In genomic region chr14:100228120-100228519, GRCm38 (mm10) we compare ENCODE assay signal across 32 mouse cellular contexts. TPM values are rescaled to one million over a fixed set of nuclear protein-coding genes. Genes with fewer than 3 reads are reported as not detected.
A peak's percentile ranks its signal among the peaks of the same experiment; 100 is the strongest.
DNase-seq lines count a peak whose midpoint lies in the region; ATAC-seq and TF ChIP-seq lines count a peak whose summit lies in the region.
"Had no signal": no experiment of that assay in that cellular context is flagged by ENCODE, and none has a peak within 500 bp of the region (broad histone marks: within the 10 kb centered on the region; RNA-seq: fewer than 3 reads in every experiment).

No protein-coding gene starts in this region.

- no peaks in the 10 kb centered on the region for H3K9me3 ChIP-seq in intestine, embryonic 14.5 days (ENCODE audit: control insufficient read depth, low read length)
- no peaks in the 10 kb centered on the region for H3K9me3 ChIP-seq in intestine, postnatal 0 days (ENCODE audit: control insufficient read depth)
- H3K9me3 ChIP-seq in midbrain, embryonic 11.5 days (ENCODE audit: control insufficient read depth, low read length) = no peaks in the 10 kb centered on the region
- H3K9me3 ChIP-seq in midbrain, embryonic 13.5 days = no peaks in the 10 kb centered on the region
- H3K9me3 ChIP-seq in neural tube, embryonic 15.5 days (replicated peaks) = no peaks in the 10 kb centered on the region
- H3K9me3 ChIP-seq: embryonic facial prominence, embryonic 10.5 days; embryonic facial prominence, embryonic 15.5 days; forebrain, embryonic 12.5 days; hindbrain, embryonic 10.5 days; hindbrain, embryonic 15.5 days; lung, embryonic 15.5 days; midbrain, embryonic 10.5 days; neural tube, embryonic 12.5 days had no signal

- H3K9ac ChIP-seq in intestine, embryonic 14.5 days (ENCODE audit: low read length) = no peak overlapping the region
- H3K9ac ChIP-seq in intestine, postnatal 0 days (ENCODE audit: low read depth, low read length) = no peak overlapping the region
- H3K9ac ChIP-seq in midbrain, embryonic 11.5 days (ENCODE audit: low read length) = no peak overlapping the region
- no peak overlapping the region for H3K9ac ChIP-seq in midbrain, embryonic 13.5 days (replicated peaks)
- no peak overlapping the region for H3K9ac ChIP-seq in neural tube, embryonic 15.5 days (replicated peaks)
- H3K9ac ChIP-seq: embryonic facial prominence, embryonic 15.5 days; forebrain, embryonic 12.5 days; forebrain, postnatal 0 days; hindbrain, embryonic 15.5 days; lung, embryonic 15.5 days; neural tube, embryonic 12.5 days had no signal

- H3K4me2 ChIP-seq in intestine, embryonic 14.5 days (ENCODE audit: low read length) = no peak overlapping the region
- no peak overlapping the region for H3K4me2 ChIP-seq in intestine, postnatal 0 days (replicated peaks; ENCODE audit: low read depth)
- no peak overlapping the region for H3K4me2 ChIP-seq in midbrain, embryonic 11.5 days
- H3K4me2 ChIP-seq in midbrain, embryonic 13.5 days (replicated peaks) = no peak overlapping the region
- no peak overlapping the region for H3K4me2 ChIP-seq in neural tube, embryonic 15.5 days
- H3K4me2 ChIP-seq: embryonic facial prominence, embryonic 15.5 days; forebrain, embryonic 12.5 days; hindbrain, embryonic 15.5 days; lung, embryonic 15.5 days; neural tube, embryonic 12.5 days had no signal

- no peaks in the 10 kb centered on the region for H3K36me3 ChIP-seq in intestine, embryonic 14.5 days (ENCODE audit: control insufficient read depth, insufficient read depth, low read length)
- no peaks in the 10 kb centered on the region for H3K36me3 ChIP-seq in intestine, postnatal 0 days (ENCODE audit: control insufficient read depth, insufficient read depth)
- H3K36me3 ChIP-seq in midbrain, embryonic 11.5 days (ENCODE audit: control insufficient read depth, insufficient read depth, low read length) = no peaks in the 10 kb centered on the region
- H3K36me3 ChIP-seq in midbrain, embryonic 13.5 days = no peaks in the 10 kb centered on the region
- H3K36me3 ChIP-seq in neural tube, embryonic 15.5 days = no peaks in the 10 kb centered on the region
- H3K36me3 ChIP-seq: embryonic facial prominence, embryonic 15.5 days; forebrain, embryonic 12.5 days; hindbrain, embryonic 10.5 days; hindbrain, embryonic 15.5 days; lung, embryonic 15.5 days; midbrain, embryonic 10.5 days; neural tube, embryonic 12.5 days had no signal

- no peak for ATAC-seq in intestine, embryonic 14.5 days (replicated peaks; ENCODE audit: low FRiP score, low TSS enrichment, low read depth)
- ATAC-seq in intestine, postnatal 0 days = no peak
- ATAC-seq in midbrain, embryonic 11.5 days (ENCODE audit: low FRiP score) = no peak
- ATAC-seq in midbrain, embryonic 13.5 days = no peak
- no peak for ATAC-seq in neural tube, embryonic 15.5 days (ENCODE audit: low FRiP score)
- ATAC-seq: activated CD4-positive, CD25-positive, alpha-beta regulatory T cell, adult 4 months; forebrain, postnatal 0 days; inflammation-experienced regulatory T-cells, adult 6 months had no signal

- WGBS in intestine, embryonic 14.5 days = 84% methylated on average over 6 of the region's 6 CpGs
- WGBS in intestine, postnatal 0 days = 65% methylated on average over 6 of the region's 6 CpGs
- WGBS in midbrain, embryonic 11.5 days = 94% methylated on average over 6 of the region's 6 CpGs
- WGBS in midbrain, embryonic 13.5 days = 94% methylated on average over 6 of the region's 6 CpGs
- WGBS in neural tube, embryonic 15.5 days = 94% methylated on average over 6 of the region's 6 CpGs

- no peak overlapping the region for H3K27ac ChIP-seq in intestine, embryonic 14.5 days (ENCODE audit: low read depth)
- H3K27ac ChIP-seq in intestine, postnatal 0 days (ENCODE audit: low read depth, low read length) = no peak overlapping the region
- no peak overlapping the region for H3K27ac ChIP-seq in midbrain, embryonic 11.5 days (ENCODE audit: low read depth, low read length)
- H3K27ac ChIP-seq in midbrain, embryonic 13.5 days = no peak overlapping the region
- H3K27ac ChIP-seq in neural tube, embryonic 15.5 days (replicated peaks) = no peak overlapping the region
- H3K27ac ChIP-seq: embryonic facial prominence, embryonic 10.5 days; embryonic facial prominence, embryonic 15.5 days; forebrain, embryonic 12.5 days; hindbrain, embryonic 10.5 days; hindbrain, embryonic 15.5 days; layer of hippocampus, adult 2 months; lung, embryonic 15.5 days; midbrain, embryonic 10.5 days; neural tube, embryonic 12.5 days; stomach, postnatal 0 days had no signal

- no peaks in the 10 kb centered on the region for H3K27me3 ChIP-seq in intestine, embryonic 14.5 days (replicated peaks; ENCODE audit: control insufficient read depth, insufficient read depth, low read length)
- no peaks in the 10 kb centered on the region for H3K27me3 ChIP-seq in intestine, postnatal 0 days (replicated peaks; ENCODE audit: control insufficient read depth, insufficient read depth, low read length)
- H3K27me3 ChIP-seq in midbrain, embryonic 11.5 days (ENCODE audit: control insufficient read depth, insufficient read depth, low read length) = no peaks in the 10 kb centered on the region
- H3K27me3 ChIP-seq in midbrain, embryonic 13.5 days = no peaks in the 10 kb centered on the region
- H3K27me3 ChIP-seq in neural tube, embryonic 15.5 days (replicated peaks) = no peaks in the 10 kb centered on the region
- H3K27me3 ChIP-seq: CH12.LX; embryonic facial prominence, embryonic 15.5 days; forebrain, embryonic 12.5 days; hindbrain, embryonic 15.5 days; lung, embryonic 15.5 days; neural tube, embryonic 12.5 days had no signal

- no peak overlapping the region for H3K4me3 ChIP-seq in intestine, embryonic 14.5 days (ENCODE audit: low read depth, low read length)
- H3K4me3 ChIP-seq in intestine, postnatal 0 days (ENCODE audit: low read depth, low read length) = no peak overlapping the region
- no peak overlapping the region for H3K4me3 ChIP-seq in midbrain, embryonic 11.5 days (ENCODE audit: low read depth, low read length)
- no peak overlapping the region for H3K4me3 ChIP-seq in midbrain, embryonic 13.5 days (replicated peaks)
- no peak overlapping the region for H3K4me3 ChIP-seq in neural tube, embryonic 15.5 days (replicated peaks)
- H3K4me3 ChIP-seq: embryonic facial prominence, embryonic 10.5 days; embryonic facial prominence, embryonic 15.5 days; forebrain, embryonic 12.5 days; hindbrain, embryonic 10.5 days; hindbrain, embryonic 15.5 days; layer of hippocampus, adult 2 months; lung, embryonic 15.5 days; midbrain, embryonic 10.5 days; myocyte; neural tube, embryonic 12.5 days had no signal

- H3K4me1 ChIP-seq in intestine, embryonic 14.5 days (replicated peaks; ENCODE audit: control insufficient read depth, insufficient read depth, low read length) = peaks cover 11% of the 10 kb centered on the region
- no peaks in the 10 kb centered on the region for H3K4me1 ChIP-seq in intestine, postnatal 0 days (replicated peaks; ENCODE audit: control insufficient read depth, insufficient read depth, low read length)
- no peaks in the 10 kb centered on the region for H3K4me1 ChIP-seq in midbrain, embryonic 11.5 days (ENCODE audit: control insufficient read depth, insufficient read depth, low read length)
- H3K4me1 ChIP-seq in midbrain, embryonic 13.5 days (replicated peaks) = peaks cover 19% of the 10 kb centered on the region
- no peaks in the 10 kb centered on the region for H3K4me1 ChIP-seq in neural tube, embryonic 15.5 days
- H3K4me1 ChIP-seq: embryonic facial prominence, embryonic 15.5 days; hindbrain, embryonic 15.5 days; neural tube, embryonic 12.5 days had no signal

- peak; percentile 20 for DNase-seq in intestine, embryonic 14.5 days (ENCODE audit: low spot score)
- DNase-seq in kidney, adult 9 months = peak; percentile 84
- no peak for DNase-seq in kidney, adult 18-20 months
- DNase-seq in midbrain, embryonic 11.5 days (ENCODE audit: low spot score, missing footprints) = peak; percentile 35
- no peak for DNase-seq in heart, adult 11 months
- DNase-seq: adrenal gland, adult 2 months; adrenal gland, postnatal 36 days; cerebellum, adult 18-20 months; cerebellum, postnatal 14 days; forebrain, postnatal 0 days; heart, postnatal 14 days; left cerebral cortex, postnatal 4 days; right cerebral cortex, postnatal 4 days; thymus, adult 18-20 months; thymus, postnatal 25 days had no signal

- no peak for TF ChIP-seq CTCF in intestine, postnatal 0 days (IDR thresholded peaks at IDR 0.05; ENCODE audit: low read depth)

RNA-seq across cellular contexts. Expression of gene Klf12, which starts 56.4 kb away (rescaled TPM):
- polyA plus RNA-seq in intestine, embryonic 14.5 days (2014; fragmentation: Nextera tagmentation; extraction: Ambion mirVana) = 14.8 and 18.5 TPM in 2 replicates
- polyA plus RNA-seq in intestine, postnatal 0 days (2015; fragmentation: Nextera tagmentation; extraction: Ambion mirVana) = 2.7 and 3.1 TPM in 2 replicates
- 27.7 and 35.8 TPM in 2 replicates for polyA plus RNA-seq in midbrain, embryonic 11.5 days (2014; fragmentation: Nextera tagmentation; extraction: Ambion mirVana)
- 58.9 and 66.1 TPM in 2 replicates for polyA plus RNA-seq in midbrain, embryonic 13.5 days (2015; fragmentation: Nextera tagmentation; extraction: Ambion mirVana)
- polyA plus RNA-seq in neural tube, embryonic 15.5 days (2015; fragmentation: Nextera tagmentation; extraction: Ambion mirVana) = 33.1 and 35.6 TPM in 2 replicates

Comparison
In these comparisons a context has a peak if more than half of its experiments do, and no peak if none do; other contexts are left out.
1. DNase-seq: peak in intestine, embryonic 14.5 days (single experiment), kidney, adult 9 months (single experiment) and midbrain, embryonic 11.5 days (single experiment); none in kidney, adult 18-20 months (single experiment) and heart, adult 11 months (single experiment).